Mouse (Mus musculus): Measurements from ENCODE around the gene Top2a.

Gene Top2a

GRCm38 (mm10) chr11:98982773-98983133 is 41.2 kb downstream of the Top2a start, which contains the start of gene Gjd3:
Gene Gjd3 (minus strand): TSS chr11:98983016.
- DNase-seq (ENCODE audit: low spot score in 2 of 2), result no peak

- peak in 1 of 2 experiments; percentile 69 for DNase-seq (ENCODE audit: low spot score in 2 of 2)
Observed at GRCm38 (mm10) chr11:98981997-98982772, 41.8 kb downstream of the Top2a start.

- no peak for DNase-seq (ENCODE audit: low spot score in 2 of 2)
Observed at GRCm38 (mm10) chr11:98981289-98981996, 42.5 kb downstream of the Top2a start.

GRCm38 (mm10) chr11:98979356-98979755 is 44.6 kb downstream of the Top2a start:
- no peak for DNase-seq (ENCODE audit: low spot score in 2 of 2)

GRCm38 (mm10) chr11:98978526-98979148 is 45.4 kb downstream of the Top2a start:
- DNase-seq (ENCODE audit: low spot score in 2 of 2), result no peak

GRCm38 (mm10) chr11:98974871-98975719 is 48.9 kb downstream of the Top2a start:
- DNase-seq (ENCODE audit: low spot score in 2 of 2), result peak; percentile 68 to 82

GRCm38 (mm10) chr11:98974213-98974612 is 49.8 kb downstream of the Top2a start:
- DNase-seq (ENCODE audit: low spot score in 2 of 2), result no peak

GRCm38 (mm10) chr11:98973584-98973983 is 50.4 kb downstream of the Top2a start:
- no peak for DNase-seq (ENCODE audit: low spot score in 2 of 2)

- no peak for DNase-seq (ENCODE audit: low spot score in 2 of 2)
Observed at GRCm38 (mm10) chr11:98972801-98973360, 51.1 kb downstream of the Top2a start.

GRCm38 (mm10) chr11:98972215-98972614 is 51.8 kb downstream of the Top2a start:
- DNase-seq (ENCODE audit: low spot score in 2 of 2), result peak; percentile 78 to 90

GRCm38 (mm10) chr11:98971316-98972031 is 52.5 kb downstream of the Top2a start:
- DNase-seq (ENCODE audit: low spot score in 2 of 2), result no peak

- no peak for DNase-seq (ENCODE audit: low spot score in 2 of 2)
Observed at GRCm38 (mm10) chr11:98970191-98970925, 53.6 kb downstream of the Top2a start.

GRCm38 (mm10) chr11:98969496-98969927 is 54.5 kb downstream of the Top2a start:
- DNase-seq (ENCODE audit: low spot score in 2 of 2), result no peak

- no peak for DNase-seq (ENCODE audit: low spot score in 2 of 2)
Observed at GRCm38 (mm10) chr11:98968716-98969495, 55.1 kb downstream of the Top2a start.

- DNase-seq (ENCODE audit: low spot score in 2 of 2), result peak in 1 of 2 experiments; percentile 13
Observed at GRCm38 (mm10) chr11:98968079-98968478, 55.9 kb downstream of the Top2a start.

- peak in 1 of 2 experiments; percentile 32 for DNase-seq (ENCODE audit: low spot score in 2 of 2)
Observed at GRCm38 (mm10) chr11:98966499-98967141, 57.4 kb downstream of the Top2a start.

GRCm38 (mm10) chr11:98965416-98966077 is 58.4 kb downstream of the Top2a start:
- peak in 1 of 2 experiments; percentile 12 for DNase-seq (ENCODE audit: low spot score in 2 of 2)

All from spleen, postnatal 10 days (tissue).